In genomic region chr2:137101074-137101473, GRCm38 (mm10) we compare ENCODE assay signal across 9 mouse cellular contexts. TPM values are rescaled to one million over a fixed set of nuclear protein-coding genes. Genes with fewer than 3 reads are reported as not detected.
DNase-seq lines count a peak whose midpoint lies in the region; ATAC-seq and TF ChIP-seq lines count a peak whose summit lies in the region.
"Had no signal": no experiment of that assay in that cellular context is flagged by ENCODE, and none has a peak within 500 bp of the region (broad histone marks: within the 10 kb centered on the region; RNA-seq: fewer than 3 reads in every experiment).

No protein-coding gene starts in this region.

- no peak overlapping the region for H3K4me2 ChIP-seq in kidney, postnatal 0 days (ENCODE audit: low read length)
- H3K4me2 ChIP-seq in heart, postnatal 0 days (ENCODE audit: low read depth, low read length): no peak overlapping the region
- 0 out of 2 replicates have a peak overlapping the region, but pooled peaks have one; percentile 5 for H3K4me2 ChIP-seq in midbrain, embryonic 13.5 days (replicated peaks)

- intact Hi-C loops in left cerebral cortex, adult 2 months (cut with DNase I): no loop called here

- ATAC-seq in kidney, postnatal 0 days (replicated peaks; ENCODE audit: low FRiP score, low read depth): no peak
- peak; percentile 44 for ATAC-seq in heart, postnatal 0 days (ENCODE audit: insufficient read depth, low read depth)
- peak; percentile 82 for ATAC-seq in midbrain, embryonic 13.5 days

- H3K9me3 ChIP-seq in kidney, postnatal 0 days (replicated peaks; ENCODE audit: low read length): no peaks in the 10 kb centered on the region
- no peaks in the 10 kb centered on the region for H3K9me3 ChIP-seq in forebrain, embryonic 10.5 days
- no peaks in the 10 kb centered on the region for H3K9me3 ChIP-seq in heart, postnatal 0 days (replicated peaks; ENCODE audit: control insufficient read depth, low read length)
- no peaks in the 10 kb centered on the region for H3K9me3 ChIP-seq in midbrain, embryonic 13.5 days

- peaks cover 28% of the 10 kb centered on the region; the same call in 1 of the 2 replicates for H3K4me1 ChIP-seq in kidney, postnatal 0 days (replicated peaks; ENCODE audit: insufficient read depth, low read length)
- H3K4me1 ChIP-seq in forebrain, embryonic 10.5 days: peaks cover 64% of the 10 kb centered on the region
- H3K4me1 ChIP-seq in heart, postnatal 0 days (ENCODE audit: control insufficient read depth, insufficient read depth): no peaks in the 10 kb centered on the region
- H3K4me1 ChIP-seq in midbrain, embryonic 13.5 days (replicated peaks): peaks cover 54% of the 10 kb centered on the region

- WGBS in kidney, postnatal 0 days: 43% methylated on average over 5 of the region's 5 CpGs
- 39% methylated on average over 5 of the region's 5 CpGs for WGBS in forebrain, embryonic 10.5 days
- WGBS in heart, postnatal 0 days: 48% methylated on average over 5 of the region's 5 CpGs
- 13% methylated on average over 5 of the region's 5 CpGs for WGBS in midbrain, embryonic 13.5 days

- no peak overlapping the region for H3K27ac ChIP-seq in kidney, postnatal 0 days
- H3K27ac ChIP-seq in forebrain, embryonic 10.5 days: peak overlapping the region; percentile 37; the same call in 1 of the 2 replicates
- H3K27ac ChIP-seq in heart, postnatal 0 days (ENCODE audit: low read depth): no peak overlapping the region
- peak overlapping the region; percentile 41; the same call in 1 of the 2 replicates for H3K27ac ChIP-seq in midbrain, embryonic 13.5 days
- no peak overlapping the region for H3K27ac ChIP-seq in left cerebral cortex, adult 2 months

- TF ChIP-seq EP300 in heart, postnatal 0 days (IDR thresholded peaks at IDR 0.05; ENCODE audit: low read depth): no peak

- peaks cover 34% of the 10 kb centered on the region for H3K36me3 ChIP-seq in kidney, postnatal 0 days (ENCODE audit: insufficient read depth, low read length)
- peaks cover 82% of the 10 kb centered on the region for H3K36me3 ChIP-seq in forebrain, embryonic 10.5 days (replicated peaks)
- H3K36me3 ChIP-seq in heart, postnatal 0 days (replicated peaks; ENCODE audit: control insufficient read depth, insufficient read depth, low read length): peaks cover 26% of the 10 kb centered on the region
- H3K36me3 ChIP-seq in midbrain, embryonic 13.5 days: peaks cover 19% of the 10 kb centered on the region; the same call in 1 of the 2 replicates
- H3K36me3 ChIP-seq: G1E had no signal

- H3K4me3 ChIP-seq in kidney, postnatal 0 days (replicated peaks; ENCODE audit: low read depth, low read length): no peak overlapping the region
- no peak overlapping the region for H3K4me3 ChIP-seq in forebrain, embryonic 10.5 days
- H3K4me3 ChIP-seq in heart, postnatal 0 days (ENCODE audit: low read depth, low read length): no peak overlapping the region
- no peak overlapping the region for H3K4me3 ChIP-seq in midbrain, embryonic 13.5 days (replicated peaks)
- H3K4me3 ChIP-seq in left cerebral cortex, adult 2 months: no peak overlapping the region

- no peak overlapping the region for H3K9ac ChIP-seq in kidney, postnatal 0 days (ENCODE audit: low read depth, low read length)
- H3K9ac ChIP-seq in heart, postnatal 0 days (replicated peaks; ENCODE audit: low read depth, low read length): no peak overlapping the region
- H3K9ac ChIP-seq in midbrain, embryonic 13.5 days (replicated peaks): 0 out of 2 replicates have a peak overlapping the region, but pooled peaks have one; percentile 16

- H3K27me3 ChIP-seq in kidney, postnatal 0 days (ENCODE audit: insufficient read depth, low read length): no peaks in the 10 kb centered on the region
- 0 out of 2 replicates have a peak, but pooled peaks cover 12% of the 10 kb centered on the region for H3K27me3 ChIP-seq in forebrain, embryonic 10.5 days (ENCODE audit: poor library complexity, severe bottlenecking)
- H3K27me3 ChIP-seq in heart, postnatal 0 days (ENCODE audit: control insufficient read depth, insufficient read depth, low read length): no peaks in the 10 kb centered on the region
- peaks cover 8% of the 10 kb centered on the region; the same call in 1 of the 2 replicates for H3K27me3 ChIP-seq in midbrain, embryonic 13.5 days

- 0 out of 2 replicates have a peak, but pooled peaks have one; percentile 4 for TF ChIP-seq CTCF in kidney, postnatal 0 days (IDR thresholded peaks at IDR 0.05; ENCODE audit: low read depth)
- no peak for TF ChIP-seq CTCF in heart, postnatal 0 days (IDR thresholded peaks at IDR 0.05; ENCODE audit: low read depth)
- no peak for TF ChIP-seq CTCF in left cerebral cortex, adult 2 months (IDR thresholded peaks at IDR 0.05)

- DNase-seq in kidney, postnatal 0 days (ENCODE audit: low spot score): no peak
- no peak for DNase-seq in kidney, adult 8-10 months
- DNase-seq in forebrain, embryonic 10.5 days (ENCODE audit: extremely low spot score, low spot score): no peak
- DNase-seq in heart, postnatal 0 days (ENCODE audit: low spot score): no peak
- DNase-seq in left cerebral cortex, adult 2 months (ENCODE audit: extremely low spot score in 1 of 2, low spot score in 2 of 2): no peak
- DNase-seq in ovary, postnatal 14 days (ENCODE audit: low spot score): no peak
- no peak for DNase-seq in frontal cortex, postnatal 25 days (ENCODE audit: low spot score in 2 of 2)

RNA-seq across cellular contexts. Expression of gene Jag1, which starts 15.4 kb away (rescaled TPM):
- 44.6 and 47.6 TPM in 2 replicates for polyA plus RNA-seq in kidney, postnatal 0 days (2015; fragmentation: Nextera tagmentation; extraction: Ambion mirVana)
- 18.9 and 20.4 TPM in 2 replicates for polyA plus RNA-seq in forebrain, embryonic 10.5 days (2016; fragmentation: Nextera tagmentation; extraction: Ambion mirVana)
- 11.2 and 11.3 TPM in 2 replicates for total RNA-seq in heart, postnatal 0 days (2014; rRNA removed; ENCODE audit: low replicate concordance)
- polyA plus RNA-seq in heart, postnatal 0 days (2015; fragmentation: Nextera tagmentation; extraction: Ambion mirVana): 6.7 and 6.8 TPM in 2 replicates
- 22.1 and 27.4 TPM in 2 replicates for polyA plus RNA-seq in midbrain, embryonic 13.5 days (2015; fragmentation: Nextera tagmentation; extraction: Ambion mirVana)
- total RNA-seq in left cerebral cortex, adult 2 months (2021): 1 to 10 TPM; 5.2 to 6.7 TPM
- total RNA-seq: G1E had no signal
- polyA plus RNA-seq: G1E had no signal

Comparison
In these comparisons a context has a peak if more than half of its experiments do, and no peak if none do; other contexts are left out.
1. H3K27ac ChIP-seq: peak in forebrain, embryonic 10.5 days (single experiment) and midbrain, embryonic 13.5 days (single experiment); none in kidney, postnatal 0 days (single experiment), heart, postnatal 0 days (single experiment) and left cerebral cortex, adult 2 months (single experiment).